Mouse (Mus musculus): ENCODE measurements around the gene Gm6408. TPM values are rescaled to one million over a fixed set of nuclear protein-coding genes. Genes with fewer than 3 reads are reported as not detected.
"Not testable (repeated sequence)": the region's sequence is repeated elsewhere in the genome, so short reads cannot be mapped to it uniquely, and the experiment has no call there.

Gene Gm6408
- not detected for total RNA-seq (2021)
- long read RNA-seq, experiment 1 = 0 reads
- long read RNA-seq, experiment 2 = 0 reads

DNA sequence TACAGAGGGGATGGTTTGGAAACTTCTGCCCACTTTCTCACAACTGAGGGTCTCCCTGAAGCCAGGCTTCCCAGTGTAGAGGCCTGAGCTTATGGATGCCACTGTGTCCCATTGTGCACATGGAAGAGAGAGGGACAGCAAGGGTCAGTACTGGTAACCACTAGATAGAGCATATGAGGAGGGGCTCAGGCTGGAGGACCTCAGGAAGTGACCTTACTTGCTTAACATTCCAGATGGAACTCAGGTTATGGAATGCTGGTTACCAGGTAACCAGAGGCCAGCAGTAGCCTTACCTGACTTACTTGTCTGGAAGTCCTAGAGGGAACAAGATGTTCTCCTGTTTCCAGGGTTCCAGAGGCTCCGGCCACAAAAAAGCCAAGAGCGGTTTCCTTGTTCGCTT, at the start of gene Gm6408:
Gene Gm6408, plus strand, starts transcription at position 301 of the 400 bp plus-strand sequence.
- DNase-seq; intact Hi-C loops (cut with DNase I): not testable (repeated sequence)

DNA sequence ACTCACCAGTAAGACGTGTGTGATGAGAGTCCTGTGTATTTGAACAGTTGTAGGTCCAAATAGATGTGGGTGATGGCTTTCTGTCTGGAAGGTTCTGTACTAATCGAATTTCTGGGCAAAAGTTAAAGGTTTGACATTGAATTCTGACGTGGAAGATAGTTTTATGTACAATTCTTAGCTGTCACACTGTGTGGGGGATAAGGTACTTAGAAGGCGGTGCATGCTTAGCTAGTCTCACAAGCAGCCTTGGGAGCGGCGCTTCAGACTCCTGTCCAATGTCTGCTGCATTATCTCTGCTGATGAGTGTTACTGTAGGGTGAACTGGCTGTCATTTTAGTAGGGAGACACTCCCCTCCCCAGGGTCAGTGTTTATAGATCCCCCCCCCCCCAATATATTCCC, 49.3 kb upstream of the Gm6408 start:
- intact Hi-C loops (cut with DNase I) = no loop called here
- DNase-seq = no peak

DNA sequence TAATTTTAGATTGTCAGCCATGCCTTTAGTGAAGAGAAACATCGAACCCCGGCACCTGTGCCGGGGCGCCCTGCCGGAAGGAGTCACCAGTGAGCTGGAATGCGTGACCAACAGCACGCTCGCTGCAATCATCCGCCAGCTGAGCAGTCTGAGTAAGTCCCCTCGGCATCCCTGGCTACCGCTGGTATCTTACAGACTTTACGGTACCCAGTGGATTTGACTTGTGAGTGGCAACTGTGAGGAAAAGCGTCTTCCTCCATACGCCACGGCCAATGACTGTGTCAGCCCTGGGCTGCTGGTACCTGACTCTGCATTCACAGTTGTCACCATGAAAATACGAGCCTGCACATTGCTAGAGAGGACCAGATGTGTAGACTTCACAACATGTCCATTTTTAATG, 46.4 kb upstream of the Gm6408 start:
- DNase-seq = no peak
- intact Hi-C loops (cut with DNase I) = no loop called here

DNA sequence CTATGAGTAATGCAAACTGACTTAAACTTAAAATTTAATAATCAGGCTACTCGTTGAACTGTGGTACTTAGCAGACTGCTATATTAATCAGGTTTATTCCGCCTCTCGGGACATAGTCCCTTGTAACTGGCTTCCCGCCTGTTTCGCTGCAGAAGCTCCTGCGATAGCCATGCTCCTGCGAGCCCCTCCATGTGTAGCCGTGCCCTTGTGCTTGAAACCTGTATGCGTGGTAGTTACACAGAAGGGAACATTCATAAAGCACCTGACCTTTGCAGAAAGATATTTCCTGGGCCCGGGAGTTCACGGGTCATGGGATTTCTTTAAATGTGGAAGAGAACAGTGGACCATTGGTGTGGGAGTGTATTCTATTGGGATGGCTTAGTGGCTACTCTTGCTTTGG, 45.0 kb upstream of the Gm6408 start:
- intact Hi-C loops (cut with DNase I) = no loop called here

DNA sequence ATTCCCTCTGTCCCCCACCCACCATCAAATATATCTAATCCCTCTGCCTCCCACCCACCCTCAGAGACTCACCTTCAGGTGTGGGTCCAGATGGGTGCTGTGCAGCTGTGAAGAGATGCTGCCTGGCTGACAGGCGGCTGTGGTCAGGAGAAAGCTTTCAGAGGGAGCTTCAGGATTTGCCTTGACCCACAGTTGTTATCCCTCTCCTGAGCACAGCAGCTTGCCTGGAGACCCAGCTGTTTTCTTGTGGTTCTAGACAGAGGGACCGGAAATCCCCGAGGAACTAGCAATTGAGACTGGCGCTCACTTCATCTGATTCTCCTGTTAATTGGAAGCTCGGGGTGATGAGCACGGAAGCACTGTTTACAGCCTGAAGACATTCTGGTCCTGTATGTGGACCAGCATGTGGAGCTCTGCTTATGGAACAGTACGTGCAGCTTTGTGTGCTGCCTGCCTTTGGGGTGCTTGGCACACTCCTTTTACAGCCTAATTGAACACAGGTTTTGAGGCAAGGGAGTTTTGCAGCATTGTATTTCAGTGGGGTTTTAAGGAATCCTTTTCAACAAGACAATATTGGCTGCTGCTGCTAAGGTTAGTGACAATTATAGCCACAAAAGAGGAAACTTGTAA, 42.5 kb upstream of the Gm6408 start:
- DNase-seq = no peak
- intact Hi-C loops (cut with DNase I) = no loop called here

More for the DNA sequence above, 45.0 kb upstream of the Gm6408 start:
- no peak for DNase-seq

DNA sequence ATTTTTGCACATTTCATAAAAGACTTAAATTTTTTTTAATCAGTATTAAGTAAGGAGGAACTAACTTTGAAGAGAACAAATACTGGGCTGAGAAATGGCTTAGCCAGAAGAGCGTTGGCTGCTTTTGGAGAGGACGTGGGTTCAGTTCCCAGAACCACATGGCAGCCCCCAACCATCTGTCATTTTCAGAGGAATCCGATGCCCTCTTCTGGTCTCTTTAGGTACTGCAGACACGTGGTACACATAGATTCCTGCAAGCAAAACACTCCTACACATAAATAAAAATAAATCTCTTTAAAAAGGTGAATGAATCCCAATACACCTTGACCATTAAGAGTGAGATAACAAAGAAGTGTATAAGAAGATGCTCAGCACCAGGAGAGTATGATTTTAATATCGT, 41.5 kb upstream of the Gm6408 start:
- intact Hi-C loops (cut with DNase I) = no loop called here
- DNase-seq = no peak

DNA sequence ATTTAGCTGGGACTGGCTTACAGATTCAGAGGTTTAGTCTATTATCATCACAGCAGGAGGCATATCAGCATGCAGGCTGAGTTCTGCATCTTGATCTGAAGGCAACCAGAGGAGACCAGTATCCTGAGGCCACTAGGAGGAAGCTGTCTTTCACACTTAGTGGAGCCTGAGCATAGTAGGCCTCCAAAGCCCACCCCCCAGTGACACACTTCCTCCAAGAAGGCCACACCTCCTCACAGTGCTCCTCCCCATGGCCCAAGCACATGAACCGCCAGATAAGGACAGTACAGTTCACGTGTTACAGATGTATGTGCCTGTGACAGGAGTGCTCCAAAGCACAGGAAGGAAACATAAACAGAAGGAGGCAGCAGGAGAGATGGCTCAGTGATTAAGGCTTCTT, 39.0 kb upstream of the Gm6408 start:
- no peak for DNase-seq
- intact Hi-C loops (cut with DNase I) = no loop called here

DNA sequence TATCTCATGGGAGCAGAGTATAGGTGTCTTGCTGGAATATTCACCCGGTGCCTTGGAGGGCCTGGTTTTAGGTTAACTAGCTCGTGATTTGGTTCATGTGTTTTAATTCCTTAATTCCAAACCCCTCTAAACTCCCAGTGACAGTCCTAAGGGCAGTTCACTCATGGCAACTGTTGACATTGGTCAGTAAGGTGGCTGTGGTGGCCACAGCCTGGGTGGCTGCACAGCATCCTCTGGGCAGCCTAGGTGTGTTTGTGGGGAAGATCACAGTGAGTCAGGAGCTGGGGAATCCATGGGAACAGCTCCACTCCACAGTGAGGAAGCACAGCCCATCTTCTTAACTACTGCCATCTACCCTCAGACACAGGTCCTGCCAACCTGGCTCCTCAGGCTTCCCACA, 35.1 kb upstream of the Gm6408 start:
- no peak for DNase-seq
- intact Hi-C loops (cut with DNase I) = no loop called here

DNA sequence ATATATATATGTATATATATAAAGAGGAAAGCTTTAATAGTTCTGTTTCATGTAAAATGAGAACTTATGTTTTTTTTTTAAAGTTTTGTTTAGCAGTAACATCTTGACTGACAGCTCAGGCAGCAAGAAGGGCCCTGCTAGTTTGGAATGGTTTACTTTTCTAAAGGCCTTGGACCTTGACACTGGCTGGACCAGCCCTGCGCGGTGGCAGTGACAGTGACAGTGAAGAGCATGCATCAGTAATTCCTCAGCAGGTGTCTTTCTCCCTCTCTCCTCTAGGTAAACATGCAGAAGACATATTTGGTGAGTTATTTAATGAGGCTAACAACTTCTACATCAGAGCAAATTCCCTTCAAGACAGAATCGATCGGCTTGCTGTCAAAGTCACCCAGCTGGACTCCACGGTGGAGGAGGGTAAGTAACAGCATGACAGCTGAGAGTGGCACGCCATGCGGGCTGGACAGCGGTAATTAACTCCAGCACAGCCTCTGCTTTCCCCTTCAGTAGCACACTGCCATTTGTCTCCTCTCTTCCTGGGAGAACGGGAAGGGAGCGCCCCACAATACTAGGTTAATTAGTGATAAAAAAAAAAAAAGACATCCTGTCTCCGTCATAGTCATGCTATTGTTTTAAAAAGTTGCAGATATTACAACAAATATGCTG, 30.0 kb upstream of the Gm6408 start:
- intact Hi-C loops (cut with DNase I) = no loop called here
- DNase-seq = no peak

DNA sequence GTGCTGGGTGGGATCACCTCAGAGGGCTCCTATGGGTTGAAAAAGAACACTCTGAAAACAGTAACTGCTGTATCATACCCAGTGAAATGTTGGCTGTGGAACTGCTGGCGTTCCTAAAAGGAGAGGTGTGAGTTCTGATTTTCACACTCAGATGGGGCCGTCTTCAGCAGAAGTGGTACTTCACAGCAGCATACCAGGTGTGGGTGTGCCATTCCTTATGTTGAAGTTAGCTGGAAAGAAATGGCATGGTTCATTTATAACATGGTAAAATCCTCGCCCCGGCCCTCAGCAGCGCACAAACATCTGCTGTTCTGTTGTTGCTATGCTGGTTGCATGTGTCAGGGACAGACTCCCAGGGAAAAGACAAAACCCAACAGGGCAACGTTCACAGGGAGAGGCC, 28.2 kb upstream of the Gm6408 start:
- DNase-seq = no peak
- intact Hi-C loops (cut with DNase I) = no loop called here

DNA sequence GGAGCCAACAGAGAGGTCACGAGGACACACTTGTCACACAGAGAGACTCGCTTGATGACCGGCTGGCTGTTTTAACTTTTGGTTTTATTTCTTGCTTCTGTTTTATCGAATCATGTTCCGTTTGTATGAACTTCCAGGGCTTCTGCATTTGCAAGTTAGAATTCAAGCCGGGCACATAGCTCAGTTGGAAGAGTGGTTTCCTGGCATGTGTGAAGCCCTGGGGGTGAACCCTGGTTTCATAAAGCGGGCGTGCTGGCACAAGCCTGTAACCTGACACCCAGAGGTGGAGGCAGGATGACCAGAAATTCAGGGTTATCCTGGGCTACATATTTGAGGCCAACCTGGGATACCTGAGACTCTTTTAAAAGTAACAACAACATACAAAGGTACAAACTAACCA, 20.2 kb upstream of the Gm6408 start:
- intact Hi-C loops (cut with DNase I) = no loop called here
- no peak for DNase-seq

DNA sequence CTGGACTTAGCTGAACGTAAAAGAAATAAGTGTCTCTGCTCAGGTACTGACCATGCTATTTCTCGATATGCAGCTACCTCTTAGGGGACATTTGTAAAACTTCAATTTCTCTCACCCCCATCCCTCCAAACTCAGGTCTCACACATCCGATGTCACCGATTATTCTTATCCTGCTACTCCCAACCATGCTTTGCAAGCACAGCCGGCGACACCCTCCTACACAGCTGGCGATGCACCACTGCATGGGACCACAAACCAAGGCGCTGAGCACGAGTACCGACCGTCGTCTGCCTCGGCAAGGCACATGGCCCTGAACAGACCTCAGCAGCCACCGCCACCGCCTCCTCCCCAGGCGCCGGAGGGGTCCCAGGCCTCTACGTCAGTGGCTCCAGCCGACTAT, 15.1 kb upstream of the Gm6408 start:
- intact Hi-C loops (cut with DNase I) = no loop called here
- no peak for DNase-seq

DNA sequence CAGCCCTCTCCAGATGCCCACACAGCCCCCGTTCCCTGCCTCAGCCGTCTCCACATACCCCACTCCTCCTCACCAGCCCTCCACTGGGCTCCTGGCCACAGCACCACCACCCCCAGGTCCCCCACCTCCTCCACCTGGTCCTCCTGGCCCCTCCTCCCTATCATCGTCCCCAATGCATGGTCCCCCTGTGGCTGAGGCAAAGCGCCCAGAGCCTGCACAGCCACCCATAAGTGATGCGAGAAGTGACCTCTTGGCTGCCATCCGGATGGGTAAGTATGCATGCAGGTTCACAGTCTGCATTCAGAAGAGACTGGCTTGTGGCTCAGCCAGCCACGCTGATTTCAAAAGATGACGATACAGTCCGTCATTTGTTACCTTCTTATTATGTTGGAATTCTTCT, 13.5 kb upstream of the Gm6408 start:
- DNase-seq = no peak
- intact Hi-C loops (cut with DNase I) = no loop called here

DNA sequence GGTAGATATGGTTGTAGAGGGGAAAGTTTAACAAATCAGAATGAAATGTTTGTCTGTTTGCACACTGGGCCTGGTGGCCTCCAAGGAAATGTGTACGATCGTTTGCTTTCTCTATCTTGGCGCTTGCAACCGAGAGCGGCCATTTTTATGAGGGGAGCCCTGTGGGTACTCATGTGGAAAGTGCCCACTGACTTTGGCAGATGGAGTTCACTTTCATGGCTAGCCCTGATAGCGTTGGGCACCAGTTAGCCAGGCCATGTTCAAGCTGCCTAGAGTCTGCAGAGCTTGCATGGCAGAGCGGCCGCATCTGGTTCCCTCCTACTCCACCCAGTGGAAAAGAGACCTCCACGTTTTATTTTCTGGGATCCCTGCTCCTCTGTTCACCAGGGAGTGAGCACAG, 10.9 kb upstream of the Gm6408 start:
- no peak for DNase-seq
- intact Hi-C loops (cut with DNase I) = loop anchor here (5.0 kb wide), 1 partner anchor 289 kb away; no protein-coding TSS in a partner anchor

DNA sequence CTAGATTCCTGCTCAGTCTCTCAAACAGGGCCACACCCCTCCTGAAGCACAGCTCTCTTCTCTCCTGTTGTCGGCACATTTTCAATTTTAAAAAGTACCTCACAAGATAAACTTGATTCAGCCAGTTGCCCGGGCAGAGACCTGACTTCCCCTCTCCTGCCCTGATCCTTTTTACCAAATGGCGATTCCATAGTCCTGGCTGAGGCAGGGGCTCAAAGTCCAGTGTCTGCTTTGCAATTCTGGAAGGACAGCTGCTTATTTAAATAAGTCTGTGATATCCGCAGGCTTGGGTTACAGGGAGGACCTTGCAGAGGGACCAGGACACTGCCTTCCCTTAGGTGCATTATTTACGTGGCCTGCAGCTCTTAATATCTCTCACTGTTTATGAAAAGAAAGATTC, 10.5 kb upstream of the Gm6408 start:
- intact Hi-C loops (cut with DNase I) = loop anchor here (5.0 kb wide), 1 partner anchor 289 kb away; no protein-coding TSS in a partner anchor
- DNase-seq = no peak

DNA sequence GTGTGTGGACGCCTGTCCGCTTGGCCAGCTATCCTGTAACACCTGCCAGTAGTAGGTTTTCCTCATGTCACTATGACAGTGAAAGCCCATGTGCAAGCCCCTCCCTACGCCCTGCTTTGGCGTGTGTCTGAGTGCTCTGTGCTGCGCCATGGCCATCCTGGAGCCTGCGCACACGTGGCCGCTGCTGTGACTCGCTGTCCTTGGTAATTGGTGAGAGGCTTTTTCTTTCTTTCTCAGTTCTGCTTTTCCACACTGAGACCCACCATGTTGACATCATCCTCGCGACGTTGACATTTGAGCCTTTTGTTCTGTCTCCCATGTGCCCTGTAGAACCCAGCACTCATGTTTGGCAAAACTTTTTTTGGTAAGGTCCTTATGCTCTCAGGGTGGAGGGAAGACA, 9.9 kb upstream of the Gm6408 start:
- DNase-seq = no peak
- intact Hi-C loops (cut with DNase I) = loop anchor here (5.0 kb wide), 1 partner anchor 290 kb away; no protein-coding TSS in a partner anchor

DNA sequence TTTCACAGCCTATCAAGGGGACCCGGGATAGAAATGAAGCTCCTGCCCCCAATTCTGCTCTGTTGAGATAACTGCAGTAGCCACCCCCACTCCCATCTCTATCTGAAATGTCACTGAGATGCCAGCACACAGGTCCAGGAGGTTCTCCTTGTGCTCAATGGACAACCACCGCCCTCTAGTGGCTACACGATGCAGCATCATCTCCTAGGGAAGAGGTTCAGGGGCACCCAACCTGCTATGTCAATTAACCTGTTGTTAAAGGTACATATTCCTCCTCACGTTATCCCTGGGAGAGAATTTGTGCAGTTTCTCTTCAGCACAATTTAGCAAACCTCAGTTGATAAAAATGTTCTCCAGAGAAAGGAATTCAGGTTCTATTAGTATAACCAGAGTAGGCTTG, 2.2 kb upstream of the Gm6408 start:
- DNase-seq = not testable (repeated sequence)
- intact Hi-C loops (cut with DNase I) = loop anchor here (5.0 kb wide), 1 partner anchor 147 kb away; no protein-coding TSS in a partner anchor

DNA sequence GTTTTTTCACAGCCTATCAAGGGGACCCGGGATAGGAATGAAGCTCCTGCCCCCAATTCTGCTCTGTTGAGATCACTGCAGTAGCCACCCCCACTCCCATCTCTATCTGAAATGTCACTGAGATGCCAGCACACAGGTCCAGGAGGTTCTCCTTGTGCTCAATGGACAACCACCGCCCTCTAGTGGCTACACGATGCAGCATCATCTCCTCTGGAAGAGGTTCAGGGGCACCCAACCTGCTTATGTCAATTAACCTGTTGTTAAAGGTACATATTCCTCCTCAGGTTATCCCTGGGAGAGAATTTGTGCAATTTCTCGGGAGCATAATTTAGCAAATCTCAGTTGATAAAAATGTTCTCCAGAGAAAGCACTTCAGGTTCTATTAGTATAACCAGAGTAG, 7.2 kb downstream of the Gm6408 start:
- DNase-seq; intact Hi-C loops (cut with DNase I): not testable (repeated sequence)

DNA sequence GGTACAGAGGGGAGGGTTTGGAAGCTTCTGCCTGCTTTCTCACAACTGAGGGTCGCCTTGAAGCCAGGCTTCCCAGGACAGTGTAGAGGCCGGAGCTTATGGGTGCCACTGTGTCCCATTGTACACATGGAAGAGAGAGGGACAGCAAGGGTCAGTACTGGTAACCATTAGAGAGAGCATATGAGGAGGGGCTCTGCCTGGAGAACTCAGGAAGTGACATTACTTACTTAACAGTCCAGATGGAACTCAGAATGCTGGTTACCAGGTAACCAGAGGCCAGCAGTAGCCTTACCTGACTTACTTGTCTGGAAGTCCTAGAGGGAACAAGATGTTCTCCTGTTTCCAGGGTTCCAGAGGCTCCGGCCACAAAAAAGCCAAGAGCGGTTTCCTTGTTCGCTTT, 9.3 kb downstream of the Gm6408 start, which contains the start of gene Gm6370:
Gene Gm6370, plus strand, starts transcription at position 301 of the 400 bp plus-strand sequence.
- DNase-seq; intact Hi-C loops (cut with DNase I): not testable (repeated sequence)

DNA sequence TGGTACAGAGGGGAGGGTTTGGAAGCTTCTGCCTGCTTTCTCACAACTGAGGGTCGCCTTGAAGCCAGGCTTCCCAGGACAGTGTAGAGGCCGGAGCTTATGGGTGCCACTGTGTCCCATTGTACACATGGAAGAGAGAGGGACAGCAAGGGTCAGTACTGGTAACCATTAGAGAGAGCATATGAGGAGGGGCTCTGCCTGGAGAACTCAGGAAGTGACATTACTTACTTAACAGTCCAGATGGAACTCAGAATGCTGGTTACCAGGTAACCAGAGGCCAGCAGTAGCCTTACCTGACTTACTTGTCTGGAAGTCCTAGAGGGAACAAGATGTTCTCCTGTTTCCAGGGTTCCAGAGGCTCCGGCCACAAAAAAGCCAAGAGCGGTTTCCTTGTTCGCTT, 20.3 kb downstream of the Gm6408 start, which contains the start of gene 4930449I24Rik:
Gene 4930449I24Rik, plus strand, starts transcription at position 301 of the 400 bp plus-strand sequence.
- DNase-seq; intact Hi-C loops (cut with DNase I): not testable (repeated sequence)

DNA sequence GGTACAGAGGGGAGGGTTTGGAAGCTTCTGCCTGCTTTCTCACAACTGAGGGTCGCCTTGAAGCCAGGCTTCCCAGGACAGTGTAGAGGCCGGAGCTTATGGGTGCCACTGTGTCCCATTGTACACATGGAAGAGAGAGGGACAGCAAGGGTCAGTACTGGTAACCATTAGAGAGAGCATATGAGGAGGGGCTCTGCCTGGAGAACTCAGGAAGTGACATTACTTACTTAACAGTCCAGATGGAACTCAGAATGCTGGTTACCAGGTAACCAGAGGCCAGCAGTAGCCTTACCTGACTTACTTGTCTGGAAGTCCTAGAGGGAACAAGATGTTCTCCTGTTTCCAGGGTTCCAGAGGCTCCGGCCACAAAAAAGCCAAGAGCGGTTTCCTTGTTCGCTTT, 32.1 kb downstream of the Gm6408 start, which contains the start of gene Gm3402:
Gene Gm3402, plus strand, starts transcription at position 301 of the 400 bp plus-strand sequence.
- intact Hi-C loops (cut with DNase I); DNase-seq: not testable (repeated sequence)

DNA sequence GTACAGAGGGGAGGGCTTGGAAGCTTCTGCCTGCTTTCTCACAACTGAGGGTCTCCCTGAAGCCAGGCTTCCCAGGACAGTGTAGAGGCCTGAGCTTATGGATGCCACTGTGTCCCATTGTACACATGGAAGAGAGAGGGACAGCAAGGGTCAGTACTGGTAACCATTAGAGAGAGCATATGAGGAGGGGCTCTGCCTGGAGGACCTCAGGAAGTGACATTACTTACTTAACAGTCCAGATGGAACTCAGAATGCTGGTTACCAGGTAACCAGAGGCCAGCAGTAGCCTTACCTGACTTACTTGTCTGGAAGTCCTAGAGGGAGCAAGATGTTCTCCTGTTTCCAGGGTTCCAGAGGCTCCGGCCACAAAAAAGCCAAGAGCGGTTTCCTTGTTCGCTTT, 43.7 kb downstream of the Gm6408 start, which contains the start of gene Gm3404:
Gene Gm3404, plus strand, starts transcription at position 301 of the 400 bp plus-strand sequence.
- intact Hi-C loops (cut with DNase I); DNase-seq: not testable (repeated sequence)

All from gastrocnemius, postnatal 36 days (tissue).